ENCODE assay signal across 7 mouse cellular contexts in the genomic region with DNA sequence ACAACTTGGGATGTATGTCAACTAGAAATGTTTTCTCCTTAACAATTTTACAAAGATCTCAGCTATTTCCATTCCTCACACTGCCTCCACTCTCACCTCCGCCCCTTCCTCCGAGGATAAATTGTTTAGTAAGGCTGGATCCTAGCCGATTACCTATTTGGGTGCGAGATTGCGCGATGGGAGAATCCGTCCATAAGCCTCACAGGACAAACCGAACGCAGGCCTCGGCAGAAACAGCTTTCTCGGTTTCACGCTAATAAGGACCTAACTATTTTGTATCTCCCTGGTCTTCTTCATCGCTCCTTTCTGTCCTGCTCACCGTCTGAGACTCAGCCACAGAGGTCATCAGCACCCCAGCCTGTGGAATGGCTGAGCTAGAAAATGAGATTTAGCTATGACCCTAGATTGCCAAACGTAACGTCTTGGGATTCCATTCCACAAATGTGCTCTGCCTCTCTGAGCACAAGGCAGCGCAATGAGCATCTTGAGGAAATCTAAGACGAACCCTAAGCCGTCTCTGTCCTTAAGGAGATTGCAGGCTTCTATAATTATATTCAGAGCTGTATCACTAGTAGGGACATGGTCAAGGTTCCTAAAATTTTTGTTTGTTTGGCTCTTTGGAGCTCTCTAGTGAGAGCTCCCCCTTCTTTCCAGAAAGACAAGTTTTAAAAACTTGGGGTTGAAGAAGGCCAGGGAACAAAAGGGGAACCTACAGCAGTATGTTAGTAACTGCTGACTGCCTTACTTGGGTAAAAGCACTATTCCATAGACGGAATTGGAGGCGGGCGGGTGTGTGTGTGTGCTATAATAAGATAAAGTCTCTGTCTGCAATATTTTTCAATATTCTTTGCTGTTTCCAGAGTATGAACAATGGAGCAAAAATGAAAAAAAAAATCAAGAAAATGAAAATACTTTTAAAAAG. TPM values are rescaled to one million over a fixed set of nuclear protein-coding genes. Genes with fewer than 3 reads are reported as not detected.
DNase-seq lines count a peak whose midpoint lies in the region; ATAC-seq and TF ChIP-seq lines count a peak whose summit lies in the region.

No protein-coding gene starts in this region.

- peaks cover 29% of the 10 kb centered on the region for H3K27me3 ChIP-seq in liver, embryonic 11.5 days (replicated peaks; ENCODE audit: control insufficient read depth, insufficient read depth, low read length)
- no peaks in the 10 kb centered on the region for H3K27me3 ChIP-seq in stomach, embryonic 15.5 days (replicated peaks)

- no peaks in the 10 kb centered on the region for H3K9me3 ChIP-seq in liver, embryonic 11.5 days (ENCODE audit: control insufficient read depth, low read length)
- H3K9me3 ChIP-seq in stomach, embryonic 15.5 days, result no peaks in the 10 kb centered on the region

- intact Hi-C loops in gastrocnemius, postnatal 14 days (cut with DNase I; ENCODE audit: low total_unique reads), result no loop called here

- peak overlapping the region; percentile 30 for H3K27ac ChIP-seq in embryonic fibroblast, embryonic 13.5 days (ENCODE audit: insufficient read depth, low read length)
- peak overlapping the region; percentile 25; the same call in 1 of the 2 replicates for H3K27ac ChIP-seq in liver, embryonic 11.5 days (ENCODE audit: low read depth, low read length)
- peak overlapping the region; percentile 23; the same call in 1 of the 2 replicates for H3K27ac ChIP-seq in stomach, embryonic 15.5 days

- ATAC-seq in liver, embryonic 11.5 days (replicated peaks; ENCODE audit: low FRiP score), result peak; percentile 9; the same call in 1 of the 2 replicates
- peak; percentile 14; the same call in 1 of the 2 replicates for ATAC-seq in stomach, embryonic 15.5 days (ENCODE audit: insufficient read depth, low FRiP score, low read depth)

- DNase-seq in right cerebral cortex, adult 18-20 months, result peak; percentile 17
- DNase-seq in right cerebral cortex, postnatal 36 days (ENCODE audit: low spot score in 2 of 2), result no peak
- no peak for DNase-seq in liver, embryonic 11.5 days (ENCODE audit: low spot score)
- no peak for DNase-seq in natural killer cell, adult 2 months (ENCODE audit: low spot score in 2 of 2)
- no peak for DNase-seq in gastrocnemius, postnatal 14 days

- H3K4me3 ChIP-seq in embryonic fibroblast, embryonic 13.5 days (ENCODE audit: insufficient read depth, low read length), result peak overlapping the region; percentile 74
- H3K4me3 ChIP-seq in liver, embryonic 11.5 days (ENCODE audit: low read depth, low read length), result peak overlapping the region; percentile 68
- H3K4me3 ChIP-seq in stomach, embryonic 15.5 days (replicated peaks), result peak overlapping the region; percentile 66

- H3K4me1 ChIP-seq in embryonic fibroblast, embryonic 13.5 days (ENCODE audit: control insufficient read depth, insufficient read depth, low read length), result peaks cover 5% of the 10 kb centered on the region; the same call in 1 of the 2 replicates
- peaks cover 8% of the 10 kb centered on the region for H3K4me1 ChIP-seq in liver, embryonic 11.5 days (replicated peaks; ENCODE audit: control insufficient read depth, insufficient read depth, low read length)
- peaks cover 14% of the 10 kb centered on the region for H3K4me1 ChIP-seq in stomach, embryonic 15.5 days

- WGBS in liver, embryonic 11.5 days, result 16% methylated on average over 22 of the region's 22 CpGs
- WGBS in stomach, embryonic 15.5 days, result 12% methylated on average over 22 of the region's 22 CpGs

- no peaks in the 10 kb centered on the region; the same call in 1 of the 2 replicates for H3K36me3 ChIP-seq in liver, embryonic 11.5 days (ENCODE audit: control insufficient read depth, insufficient read depth, low read length)
- H3K36me3 ChIP-seq in stomach, embryonic 15.5 days, result no peaks in the 10 kb centered on the region

- H3K4me2 ChIP-seq in liver, embryonic 11.5 days, result peak overlapping the region; percentile 81
- peak overlapping the region; percentile 76 for H3K4me2 ChIP-seq in stomach, embryonic 15.5 days

- TF ChIP-seq POLR2A in embryonic fibroblast, embryonic 13.5 days (IDR thresholded peaks at IDR 0.05; ENCODE audit: low read depth, low read length), result no peak

- no peak for TF ChIP-seq CTCF in embryonic fibroblast, embryonic 13.5 days (IDR thresholded peaks at IDR 0.05; ENCODE audit: borderline replicate concordance, insufficient read depth, low read length)

- peak overlapping the region; percentile 76; the same call in 1 of the 2 replicates for H3K9ac ChIP-seq in liver, embryonic 11.5 days (ENCODE audit: low read depth, low read length)
- H3K9ac ChIP-seq in stomach, embryonic 15.5 days, result peak overlapping the region; percentile 27; the same call in 1 of the 2 replicates

RNA-seq across cellular contexts. Expression of a gene that starts 2.1 kb away (rescaled TPM):
- 22.5 and 27.4 TPM in 2 replicates for polyA plus RNA-seq in embryonic fibroblast, embryonic 13.5 days (2011; ENCODE audit: insufficient read length, low read depth, missing spikeins)
- 4.4 and 5.7 TPM in 2 replicates for polyA plus RNA-seq in liver, embryonic 11.5 days (2014; fragmentation: Nextera tagmentation; extraction: Ambion mirVana)
- 9.2 and 9.9 TPM in 2 replicates for polyA plus RNA-seq in stomach, embryonic 15.5 days (2015; fragmentation: Nextera tagmentation; extraction: Ambion mirVana)
- total RNA-seq in gastrocnemius, postnatal 14 days (2021), result 10 to 100 TPM; 20.4 to 28.1 TPM

RNA-seq across cellular contexts. Expression of a gene that starts 11.6 kb away (rescaled TPM):
- 130 and 161 TPM in 2 replicates for polyA plus RNA-seq in embryonic fibroblast, embryonic 13.5 days (2011; ENCODE audit: insufficient read length, low read depth, missing spikeins)
- 109 and 116 TPM in 2 replicates for polyA plus RNA-seq in liver, embryonic 11.5 days (2014; fragmentation: Nextera tagmentation; extraction: Ambion mirVana)
- polyA plus RNA-seq in stomach, embryonic 15.5 days (2015; fragmentation: Nextera tagmentation; extraction: Ambion mirVana), result 101 and 113 TPM in 2 replicates
- 10 to 100 TPM; 39.7 to 41.8 TPM for total RNA-seq in gastrocnemius, postnatal 14 days (2021)
